Mouse (Mus musculus): Measurements from ENCODE around the gene Dscam. TPM values are rescaled to one million over a fixed set of nuclear protein-coding genes. Genes with fewer than 3 reads are reported as not detected.

The Dscam gene
- polyA plus RNA-seq (2017; shearing (Covaris generic)): 0.83 TPM

GRCm38 (mm10) chr16:97170513-97171081 is at the start of gene Dscam:
Gene Dscam, minus strand, starts transcription at chr16:97170752.

Other genes with a start within 250 kb of the Dscam start
- 0.06 TPM for gene Bace2, start 186.0 kb upstream of the Dscam start, polyA plus RNA-seq (2017; shearing (Covaris generic))

All from CD4-positive, CD25-positive, alpha-beta regulatory T cell, adult 9 weeks (primary cell).